Mouse (Mus musculus) megakaryocyte, embryonic 14.5 days (primary cell): Measurements from ENCODE around the gene Pik3c2b.

ENCODE experiments used
- FLI1 ChIP-seq: IDR thresholded peaks from 2 replicates; pipeline ENCODE4 v1.6.1; 2012; ENCODE audit warnings: low read length, inconsistent platforms, mixed read lengths
- GATA1 ChIP-seq: IDR thresholded peaks from 3 replicates; pipeline ENCODE4 v1.6.1; 2012; ENCODE audit warnings: mixed read lengths, low read length, inconsistent platforms, borderline replicate concordance

- no peak for TF ChIP-seq GATA1
- TF ChIP-seq FLI1 = no peak
Measured at GRCm38 (mm10) chr1:133000347-133000746, 45.1 kb upstream of the Pik3c2b start.
